Mouse (Mus musculus) gonadal fat pad, adult 2 months (tissue): Measurements from ENCODE around the gene Prpsap1. TPM values are rescaled to one million over a fixed set of nuclear protein-coding genes. Genes with fewer than 3 reads are reported as not detected.

Source experiments
- DNase-seq: peaks from one replicate; pipeline ENCODE4 v3.0.0-alpha.2; 2012; ENCODE audit warnings: low read depth
- polyA plus RNA-seq: library from polyadenylated mRNA; depleted of rRNA; stranded (reverse); fragments of >200 nt; gene quantifications from 2 replicates; pipeline ENCODE4 v1.2.3, GENCODE M21; 2012; rRNA removed

The Prpsap1 gene
- polyA plus RNA-seq, result 64.2 and 89.9 TPM in 2 replicates

GRCm38 (mm10) chr11:116493795-116494252 lies at the start of gene Prpsap1:
TSS of gene Prpsap1 (minus strand) at chr11:116494202.
- no peak for DNase-seq

- no peak for DNase-seq
These were observed 49.1 kb upstream of the Prpsap1 start for GRCm38 (mm10) chr11:116543110-116543509.

DNA sequence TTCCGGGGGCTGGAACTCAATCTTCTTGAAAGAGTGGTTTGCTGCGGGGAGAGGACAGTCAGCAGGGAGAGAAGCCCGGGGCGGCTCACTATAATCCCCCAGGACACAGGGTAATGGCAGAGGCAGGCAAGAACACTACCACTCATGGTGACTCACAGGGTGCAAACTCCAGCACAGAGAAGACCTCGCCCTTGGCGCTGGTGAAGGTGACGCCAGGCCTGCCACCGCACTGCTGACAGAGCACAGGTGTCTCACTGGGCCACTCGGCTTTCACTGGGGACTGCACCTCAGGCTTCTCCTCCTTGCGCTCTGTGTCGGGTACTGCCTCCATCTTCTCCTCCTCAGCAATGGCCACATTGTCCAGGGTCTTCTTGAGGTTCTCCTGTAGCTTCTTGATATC lies 47.2 kb upstream of the Prpsap1 start:
- DNase-seq, result no peak

DNA sequence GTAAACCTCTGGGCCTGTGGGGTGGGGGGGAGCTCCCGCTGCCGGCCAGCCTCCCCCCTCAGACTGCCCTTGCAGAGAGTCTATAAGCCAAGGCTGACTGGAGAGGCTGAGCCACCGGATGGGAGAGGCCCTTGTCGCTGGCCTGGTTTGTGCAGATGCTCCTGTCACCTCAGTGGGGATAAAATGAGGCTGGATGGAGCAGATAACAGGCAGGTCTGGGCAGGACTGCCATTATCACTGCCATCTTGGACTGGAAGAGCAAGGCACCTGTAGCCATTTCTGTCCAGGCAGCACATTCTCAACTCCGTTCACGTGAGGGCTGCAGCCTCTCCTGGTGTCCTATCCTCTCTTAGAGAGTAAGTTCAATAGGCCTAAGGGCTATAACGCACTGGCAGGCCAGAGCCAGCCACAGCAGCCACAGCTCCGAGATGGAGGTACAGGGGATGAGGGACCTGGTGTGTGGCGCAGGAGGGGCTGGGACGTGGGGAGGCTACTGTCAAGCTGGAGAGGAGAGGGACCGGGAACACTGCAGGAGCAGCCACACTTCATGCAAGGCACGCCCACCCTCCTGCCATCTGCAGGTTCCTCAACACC lies 44.2 kb upstream of the Prpsap1 start:
- no peak for DNase-seq

DNA sequence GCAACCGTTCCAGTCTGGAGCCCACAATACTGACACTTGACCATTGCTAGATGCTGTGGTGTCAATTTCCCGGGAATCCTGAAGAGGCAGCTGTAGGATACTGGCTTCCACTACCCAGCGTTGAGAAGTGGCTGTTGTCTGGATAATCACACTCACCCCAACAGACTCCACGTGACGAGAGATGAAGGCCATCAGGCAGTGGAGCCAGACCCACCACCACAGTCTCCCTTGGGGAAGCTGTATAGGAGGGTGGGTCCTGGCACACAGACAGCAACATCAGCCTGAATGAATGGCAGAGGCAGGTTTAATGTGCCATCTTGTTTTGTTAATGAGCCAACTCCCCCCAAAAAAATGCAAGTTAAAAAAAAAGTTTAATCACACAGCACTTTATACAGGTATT lies 43.4 kb upstream of the Prpsap1 start:
- no peak for DNase-seq

DNA sequence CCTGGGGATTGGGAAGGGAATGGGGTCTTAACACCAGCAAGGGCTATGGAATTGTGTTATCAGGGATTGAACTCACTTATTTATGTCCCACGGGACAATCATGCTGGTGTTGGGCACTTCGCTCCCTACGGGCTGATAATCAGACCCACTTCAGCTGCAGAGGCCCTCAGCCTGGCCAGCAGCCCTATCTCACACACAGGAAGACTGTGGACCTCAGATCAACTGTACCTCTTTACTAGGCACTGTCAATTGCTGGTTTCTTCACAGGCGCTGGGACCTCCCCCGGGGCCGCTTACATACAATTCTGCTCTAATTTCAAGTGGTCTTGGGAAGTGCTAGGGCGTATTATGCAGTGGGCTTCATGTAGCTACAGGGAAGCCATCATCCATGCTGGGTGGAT lies 42.7 kb upstream of the Prpsap1 start:
- DNase-seq, result no peak

GRCm38 (mm10) chr11:116534154-116534865 lies 40.3 kb upstream of the Prpsap1 start:
- no peak for DNase-seq

- no peak for DNase-seq
These were observed 39.5 kb upstream of the Prpsap1 start for GRCm38 (mm10) chr11:116533341-116534153.

DNA sequence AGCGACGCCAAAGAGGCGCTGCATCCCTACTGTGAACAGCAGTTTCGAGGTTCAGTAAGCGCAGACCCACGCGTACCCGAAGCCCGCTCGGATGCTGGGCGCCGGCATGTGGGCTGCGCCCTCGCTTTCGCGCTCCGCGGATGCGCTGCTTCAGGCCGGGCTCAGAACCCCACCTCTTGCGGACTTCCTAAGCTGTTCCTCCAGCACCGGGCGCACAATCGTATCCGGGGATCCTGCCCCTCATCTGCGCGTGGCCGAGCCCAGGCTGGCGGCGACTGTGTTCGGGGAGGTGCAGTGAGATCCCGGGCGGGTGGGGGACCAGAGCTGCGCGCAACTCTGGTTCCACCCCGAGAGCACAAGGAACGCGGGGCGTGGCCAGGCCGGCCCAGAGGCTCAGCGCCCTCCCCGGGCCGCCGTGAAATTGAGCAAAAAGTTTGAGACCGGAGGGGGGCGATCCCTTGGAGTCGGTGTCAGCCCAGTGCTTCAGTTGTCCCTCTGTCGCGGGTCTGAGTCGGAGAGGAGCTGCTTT lies 38.9 kb upstream of the Prpsap1 start:
- no peak for DNase-seq

GRCm38 (mm10) chr11:116532262-116532809 lies 38.3 kb upstream of the Prpsap1 start:
- DNase-seq, result no peak

DNA sequence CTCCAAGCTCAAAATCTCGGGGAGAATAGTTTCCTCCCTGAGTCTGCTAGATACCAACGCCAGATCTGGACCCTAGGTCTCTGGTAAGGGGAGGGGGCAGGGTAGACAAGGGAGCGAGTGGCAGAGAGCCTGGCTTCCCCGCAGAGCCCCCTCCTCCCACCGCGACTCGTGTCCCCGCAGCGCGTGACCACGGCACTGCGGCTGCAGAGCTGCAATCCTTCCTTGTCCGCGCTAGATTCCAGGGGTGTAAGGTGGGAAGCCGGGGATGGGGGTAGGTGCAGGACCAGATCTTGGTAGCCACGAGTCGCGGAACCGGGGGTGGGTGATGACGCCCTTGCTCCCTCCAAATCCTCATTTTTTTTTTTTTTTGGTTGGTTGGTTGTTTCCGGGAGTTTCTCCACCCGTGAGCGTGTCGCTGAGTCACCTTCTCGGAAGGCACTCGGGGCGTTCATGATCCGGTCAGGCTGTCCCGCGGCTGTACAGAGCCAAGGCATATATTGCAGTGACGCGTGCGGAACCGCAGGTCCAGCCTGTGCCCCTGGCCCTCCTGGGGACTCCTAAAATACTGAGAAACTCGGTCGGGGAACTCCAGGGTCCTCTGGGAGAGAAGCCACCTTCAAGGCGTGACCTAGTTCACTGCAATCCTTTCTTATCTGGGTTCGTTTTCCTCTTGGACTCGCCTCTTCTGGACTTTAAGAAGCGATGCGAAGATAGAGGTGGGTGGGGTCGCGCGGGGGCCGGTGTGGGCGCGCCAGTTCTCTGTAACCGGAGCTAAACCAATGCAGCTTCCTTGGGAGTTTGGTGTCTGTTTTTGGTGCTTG lies 37.6 kb upstream of the Prpsap1 start:
- no peak for DNase-seq

DNA sequence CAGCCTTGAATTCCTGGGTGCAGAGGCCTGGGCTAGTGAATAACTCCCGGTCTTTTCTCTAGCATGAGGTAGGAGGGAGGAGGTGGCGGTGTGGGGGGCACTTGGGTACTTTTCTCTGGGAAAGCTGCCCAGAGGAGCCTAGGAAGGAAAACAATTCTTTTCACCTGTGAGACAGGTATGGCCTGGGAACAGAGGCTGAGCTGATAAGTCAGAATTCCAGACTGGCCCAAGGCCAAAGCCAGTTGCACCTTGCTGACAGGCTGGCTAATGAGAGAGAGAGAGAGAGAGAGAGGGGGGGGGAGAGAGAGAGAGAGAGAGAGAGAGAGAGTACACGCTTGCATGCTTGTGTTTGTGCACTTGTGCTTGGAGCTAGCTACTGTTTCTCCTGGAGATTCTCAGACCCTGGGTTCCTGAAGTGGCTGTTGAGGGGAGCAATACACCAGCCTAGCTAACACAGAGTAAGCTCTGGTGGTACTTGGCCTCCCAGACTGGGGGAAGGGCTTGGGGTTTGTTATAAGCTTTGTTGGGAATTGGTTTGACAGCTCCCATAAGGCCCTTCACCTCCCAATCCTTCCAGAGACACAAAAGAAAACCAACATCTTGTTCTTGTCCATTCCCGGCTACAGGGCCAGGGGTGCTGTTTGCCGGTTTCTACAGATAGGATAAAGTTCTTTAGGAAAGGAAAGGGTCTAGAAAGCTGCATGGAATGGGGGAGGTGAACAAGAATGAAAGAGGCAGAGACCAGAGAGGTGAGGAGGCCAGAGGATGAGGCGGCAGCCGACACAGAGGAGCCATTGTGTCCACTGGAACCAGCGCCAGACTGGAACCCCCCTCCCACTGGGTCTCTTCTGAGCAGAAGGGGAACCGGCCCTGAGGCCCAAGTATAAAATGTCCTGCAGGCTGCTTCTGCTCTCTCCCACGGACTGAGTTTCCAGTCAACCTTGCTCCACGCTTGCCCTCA lies 36.5 kb upstream of the Prpsap1 start, which contains the start of gene Sphk1:
Gene Sphk1, plus strand, starts transcription at position 739 of the 961 bp plus-strand sequence.
- DNase-seq, result no peak

- DNase-seq, result no peak
These were observed 34.8 kb upstream of the Prpsap1 start for GRCm38 (mm10) chr11:116528636-116529320.

- DNase-seq, result no peak
These were observed 29.7 kb upstream of the Prpsap1 start for GRCm38 (mm10) chr11:116523699-116524189.

DNA sequence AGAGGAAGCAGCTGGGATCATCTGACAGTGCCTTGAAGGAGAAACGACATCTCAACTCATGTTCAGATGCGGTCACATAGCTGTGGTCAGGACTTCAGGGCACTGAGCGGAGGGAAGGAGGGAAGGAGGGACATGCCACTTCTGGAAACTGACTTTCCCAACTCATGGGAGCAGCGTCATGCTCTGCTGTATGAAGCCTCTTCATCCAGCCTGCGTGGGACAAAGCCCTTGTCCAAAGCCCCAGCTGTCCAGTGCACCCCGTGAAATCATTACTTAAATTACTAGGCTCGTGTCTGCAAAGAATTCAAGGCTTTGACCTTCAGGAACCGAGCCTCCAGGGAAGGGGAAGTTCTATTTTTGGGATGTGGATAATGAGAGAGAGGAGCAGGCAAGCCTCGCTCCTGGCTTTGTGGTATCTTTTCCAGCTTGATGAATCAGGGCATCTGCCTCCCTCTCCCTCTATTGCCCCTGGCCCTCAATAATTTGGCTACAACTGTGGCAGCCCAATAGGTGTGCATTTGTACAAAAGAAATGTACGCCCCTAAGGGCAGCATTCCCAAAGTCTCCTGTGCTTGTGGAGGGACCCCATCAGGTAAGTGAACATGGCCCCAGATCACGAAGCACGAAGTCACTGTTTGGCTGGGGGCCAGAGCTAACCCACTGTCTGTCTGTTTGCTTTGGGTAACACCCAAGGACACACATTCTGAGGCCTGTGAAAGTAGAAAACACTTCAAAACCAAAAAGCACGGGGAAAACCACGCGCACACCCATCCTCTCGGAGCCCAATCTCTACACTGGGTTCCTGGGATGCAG lies 29.1 kb upstream of the Prpsap1 start:
- no peak for DNase-seq

DNA sequence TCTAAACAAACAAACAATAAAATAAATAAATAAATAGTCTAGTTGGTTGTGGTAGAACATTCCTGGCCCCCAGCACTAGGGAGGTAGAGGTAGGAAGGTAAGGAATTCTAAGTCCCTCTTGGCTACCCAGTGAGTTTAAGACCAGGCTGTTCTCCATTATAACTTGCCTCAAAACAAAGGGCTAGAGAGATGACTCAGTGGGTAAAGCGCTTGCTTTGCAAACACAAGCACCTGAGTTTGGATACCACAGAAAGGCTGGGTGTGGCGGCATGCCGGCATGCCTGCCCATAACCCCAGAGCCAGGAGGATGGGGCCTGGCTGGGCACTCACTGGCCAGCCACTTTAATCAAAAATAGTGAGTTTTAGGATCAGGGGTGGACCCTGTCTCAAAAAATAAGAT lies 28.0 kb upstream of the Prpsap1 start:
- DNase-seq, result no peak

GRCm38 (mm10) chr11:116521143-116521542 lies 27.1 kb upstream of the Prpsap1 start:
- no peak for DNase-seq

GRCm38 (mm10) chr11:116518482-116518881 lies 24.5 kb upstream of the Prpsap1 start:
- DNase-seq, result no peak
